Mouse (Mus musculus) forelimb bud, embryonic 11.5 days (tissue): ENCODE results near the gene Aen.
A peak's percentile ranks its signal among the peaks of the same experiment; 100 is the strongest.

Source experiments
- DNase-seq: peaks from one replicate; pipeline ENCODE4 v3.0.0-alpha.2; 2012; ENCODE audit warnings: low read depth, low spot score

The Aen gene

GRCm38 (mm10) chr7:78893917-78894316, 1.7 kb upstream of the Aen start:
- no peak for DNase-seq

DNA sequence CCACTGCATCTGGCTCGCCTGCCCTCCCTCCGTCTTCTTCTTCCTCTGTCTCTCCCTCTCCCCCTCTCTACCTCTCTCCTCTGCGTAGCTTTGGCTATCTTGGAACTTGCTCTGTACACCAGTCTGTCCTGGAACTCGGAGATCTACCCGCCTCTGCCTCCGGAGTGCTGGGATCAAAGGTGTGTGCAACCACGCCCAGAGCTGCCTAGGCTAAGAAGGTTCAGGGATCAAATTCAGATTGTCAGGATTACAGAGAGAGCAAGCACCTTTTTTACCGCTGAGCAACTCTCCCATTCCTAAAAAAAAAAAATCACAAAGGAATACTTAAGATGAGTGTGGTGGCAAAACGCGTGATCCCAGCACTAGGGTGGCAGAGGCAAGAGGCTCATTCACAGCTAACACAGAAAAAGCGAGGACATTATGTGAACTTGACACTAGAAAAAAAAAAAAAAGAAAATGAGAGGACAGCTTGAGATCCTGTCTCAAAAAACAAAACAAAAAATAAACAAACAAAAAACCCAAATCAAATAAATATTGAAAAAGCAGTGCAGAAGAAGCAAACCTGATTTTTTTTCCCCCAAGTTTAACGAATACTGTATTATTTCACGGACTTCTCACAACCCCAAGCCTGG, 517 bp upstream of the Aen start:
- no peak for DNase-seq

DNA sequence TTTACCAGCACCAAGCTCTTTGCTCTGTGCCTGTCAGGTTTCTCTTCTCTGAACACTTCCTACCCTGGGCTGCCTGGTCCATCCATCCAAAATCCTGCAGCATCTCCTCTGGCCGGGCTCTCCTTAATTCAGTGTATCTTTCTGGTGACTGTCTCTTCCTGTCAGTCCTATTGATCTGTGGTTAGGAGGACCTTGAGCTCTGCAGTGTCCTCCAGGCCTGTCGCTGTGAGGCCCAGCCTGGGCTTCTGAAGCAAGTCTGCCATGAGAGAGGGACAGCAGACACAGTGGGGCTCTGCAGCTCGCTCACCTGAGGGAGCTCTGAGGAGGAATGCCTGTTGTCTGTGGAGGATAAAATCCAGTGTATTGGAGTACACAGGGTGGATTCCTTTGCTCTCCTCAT, 1.9 kb downstream of the Aen start:
- no peak for DNase-seq

DNA sequence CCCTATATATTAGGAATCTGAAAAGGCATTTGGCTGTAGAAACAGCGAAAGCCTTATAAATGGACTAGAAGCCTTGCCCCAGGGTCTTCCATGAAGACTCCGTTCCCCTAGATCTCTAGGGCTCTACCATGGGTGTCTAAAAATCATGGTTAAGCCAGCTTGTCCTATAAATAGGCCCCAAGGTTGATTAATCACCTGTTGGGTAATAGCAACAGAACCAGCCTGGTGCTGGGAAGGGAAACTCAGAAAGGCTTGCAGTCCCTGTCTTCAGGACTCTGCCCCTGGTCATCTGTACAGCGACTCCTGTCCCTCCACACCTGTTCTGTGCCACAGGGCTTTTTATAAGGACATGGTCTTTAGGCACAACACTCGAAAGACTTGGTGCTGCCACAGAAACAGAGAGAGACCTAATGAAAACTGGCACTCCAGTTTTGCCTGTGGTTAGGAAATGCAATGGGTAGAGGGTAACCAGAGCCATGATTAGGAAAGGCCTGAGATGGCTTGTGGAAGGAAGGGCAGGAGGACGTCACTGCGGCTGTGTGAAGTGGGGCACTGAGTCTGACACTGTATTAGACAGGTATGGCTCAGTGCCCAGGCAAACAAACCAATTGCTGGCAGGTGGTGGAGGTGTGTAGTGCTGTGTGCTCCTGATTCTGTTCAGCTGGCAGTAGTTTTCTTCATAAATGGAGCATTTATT, 7.7 kb downstream of the Aen start:
- DNase-seq = no peak

GRCm38 (mm10) chr7:78904175-78904574, 8.5 kb downstream of the Aen start:
- DNase-seq = no peak

DNA sequence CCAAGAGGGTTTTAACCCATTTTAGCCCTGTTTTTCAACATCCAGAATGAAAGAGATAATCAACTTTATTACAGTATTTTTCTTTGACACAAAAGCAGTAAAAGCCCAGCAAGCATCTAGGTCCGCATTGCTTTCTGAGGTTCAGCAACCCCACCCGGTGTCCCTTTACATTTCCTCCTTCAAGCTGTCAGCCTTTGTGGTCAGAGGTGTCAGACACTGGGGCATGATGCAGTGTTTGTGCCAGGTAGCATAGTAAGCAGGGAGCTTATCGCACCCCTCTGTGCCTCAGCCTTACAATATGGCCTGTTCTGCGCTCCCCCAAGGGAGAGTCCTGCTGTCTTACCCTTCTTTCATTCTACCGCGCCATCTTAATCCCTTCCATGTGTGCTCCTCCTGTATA, 13.4 kb downstream of the Aen start:
- DNase-seq = no peak

GRCm38 (mm10) chr7:78910336-78911098, 14.9 kb downstream of the Aen start:
- DNase-seq = no peak

- no peak for DNase-seq
These were observed 15.6 kb downstream of the Aen start for GRCm38 (mm10) chr7:78911209-78911608.

DNA sequence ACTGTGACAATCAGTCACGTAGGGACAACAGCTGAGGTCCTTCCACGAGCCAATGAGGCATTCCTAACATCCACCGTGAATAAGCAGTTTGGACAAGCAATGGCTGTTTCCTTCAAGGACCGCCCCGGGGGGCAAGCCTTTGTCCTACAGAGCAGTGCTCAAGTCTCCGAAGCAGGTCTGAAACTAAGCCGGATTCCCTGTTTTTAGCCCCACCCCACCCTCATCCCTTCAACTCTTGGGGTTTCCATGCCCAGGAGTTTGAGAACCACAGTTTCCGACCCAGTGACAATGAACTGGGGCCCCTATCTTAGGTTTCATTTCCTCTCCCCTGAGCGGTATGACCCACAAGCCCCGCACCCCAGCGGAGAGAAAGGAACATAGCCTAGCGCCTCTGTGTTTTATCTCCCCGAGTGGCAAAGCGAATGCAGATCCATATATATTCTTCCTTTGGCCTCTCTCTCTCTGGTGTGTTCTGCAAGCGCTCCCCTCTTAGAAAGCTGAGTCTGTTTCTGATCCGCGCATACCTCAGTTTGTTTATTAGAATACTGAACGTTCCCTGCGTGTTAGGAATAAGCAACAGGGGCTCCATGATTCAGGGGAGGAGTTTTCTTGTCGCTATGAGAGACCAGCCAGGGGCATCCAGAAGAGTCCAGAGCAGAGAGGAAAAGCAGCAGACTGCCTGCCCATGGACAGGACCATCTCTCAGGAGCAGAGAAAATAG, 16.8 kb downstream of the Aen start:
- DNase-seq = no peak

DNA sequence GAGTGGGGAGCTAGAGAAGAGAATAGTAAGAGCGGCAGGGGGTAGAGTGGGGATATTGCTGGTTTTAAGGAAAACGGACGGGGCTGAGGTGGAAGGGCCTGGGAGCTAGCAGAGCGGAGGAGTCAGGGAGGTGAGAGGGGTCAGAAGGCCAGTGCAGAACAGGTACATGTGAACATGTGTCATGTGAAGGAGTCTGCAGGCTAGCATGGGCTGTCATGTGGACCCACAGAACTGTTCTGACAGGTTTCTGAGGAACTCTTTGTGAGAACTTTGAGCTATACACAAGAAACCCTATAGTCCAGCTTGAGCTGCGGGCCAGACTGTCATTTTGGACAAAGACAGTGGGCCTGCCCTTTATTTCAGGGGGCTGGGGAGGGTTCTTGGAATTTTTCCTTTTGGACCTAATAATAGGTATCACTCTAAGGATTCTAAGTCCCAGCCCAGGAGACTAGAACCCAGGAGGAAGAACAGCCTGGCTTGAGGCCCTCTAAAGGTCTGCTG, 17.4 kb downstream of the Aen start, which contains the start of gene Isg20:
Gene Isg20 (plus strand): TSS at position 451 of the 501 bp plus-strand sequence.
- DNase-seq = no peak

GRCm38 (mm10) chr7:78913649-78914544, 18.2 kb downstream of the Aen start:
- DNase-seq = no peak

DNA sequence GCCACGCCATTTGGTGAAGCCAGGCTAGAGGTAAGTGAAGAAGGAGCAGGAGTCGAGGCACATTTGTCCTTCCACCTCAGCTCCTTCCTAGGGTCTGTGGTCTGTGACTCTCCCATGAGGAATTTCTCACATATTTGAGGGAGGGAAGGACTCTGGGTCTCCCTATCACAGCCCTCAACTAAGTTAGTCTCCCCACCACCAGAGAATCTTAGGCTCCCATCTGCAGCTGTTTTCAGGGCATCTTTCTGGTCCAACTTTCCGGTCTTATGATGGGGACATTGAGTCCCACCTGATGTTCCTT, 18.8 kb downstream of the Aen start:
- DNase-seq = no peak

GRCm38 (mm10) chr7:78914896-78915510, 19.3 kb downstream of the Aen start:
- DNase-seq = no peak

DNA sequence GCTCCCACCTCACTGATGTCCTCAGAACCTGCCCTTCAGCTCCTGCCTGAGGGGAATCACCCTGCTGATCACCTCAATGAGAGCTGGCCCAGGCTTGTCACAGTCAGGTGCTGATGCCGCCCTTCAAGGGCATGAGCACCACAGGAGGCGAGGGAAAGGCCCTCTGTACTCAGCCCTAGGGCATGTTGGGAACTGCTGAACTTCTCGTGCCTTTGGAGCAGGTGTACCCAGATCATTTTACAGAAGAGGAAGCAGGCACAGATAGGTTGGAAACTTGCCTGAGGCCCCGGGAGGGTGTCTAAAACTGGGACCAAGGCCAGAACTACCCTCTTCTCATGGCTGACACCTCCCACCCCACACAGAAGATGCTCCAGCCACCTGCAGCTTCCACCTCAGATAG, 23.0 kb downstream of the Aen start:
- no peak for DNase-seq

GRCm38 (mm10) chr7:78922506-78922905, 26.9 kb downstream of the Aen start:
- no peak for DNase-seq

- DNase-seq = peak; percentile 86
These were observed 28.6 kb downstream of the Aen start for GRCm38 (mm10) chr7:78924300-78924699.

GRCm38 (mm10) chr7:78924796-78925195, 29.1 kb downstream of the Aen start:
- no peak for DNase-seq

- no peak for DNase-seq
These were observed 30.0 kb downstream of the Aen start for GRCm38 (mm10) chr7:78925680-78926079.

- no peak for DNase-seq
These were observed 30.5 kb downstream of the Aen start for GRCm38 (mm10) chr7:78926156-78926555.

DNA sequence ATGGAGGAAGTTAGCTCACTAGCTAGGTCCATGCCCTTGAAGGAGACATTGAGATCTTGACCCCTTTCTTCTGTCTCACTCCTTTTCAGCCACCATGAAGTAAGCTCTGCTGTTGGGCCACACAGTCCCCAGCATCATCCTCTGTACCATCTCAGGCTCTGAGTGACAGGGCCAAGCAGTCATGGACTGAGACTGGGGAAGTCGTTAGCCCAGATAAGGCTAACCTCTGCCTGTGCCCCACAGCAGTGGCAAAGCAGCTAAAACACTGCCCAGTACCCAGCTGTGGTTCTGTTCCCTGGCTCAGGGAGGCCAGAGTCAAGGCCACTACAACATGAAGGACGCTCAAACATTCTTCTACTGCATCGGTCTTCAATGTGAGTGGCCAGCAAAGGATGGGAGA, 31.6 kb downstream of the Aen start:
- no peak for DNase-seq
